Mouse (Mus musculus): ENCODE results near the gene Klf12.

- TF ChIP-seq GATA1 (IDR thresholded peaks at IDR 0.05; ENCODE audit: borderline replicate concordance, low read length) (no peak), FLI1 (IDR thresholded peaks at IDR 0.05; ENCODE audit: low read length) (no peak)
Measured at GRCm38 (mm10) chr14:99981209-99981608, 303.3 kb downstream of the Klf12 start.
